Mouse (Mus musculus): ENCODE measurements around the gene Patl2.

Patl2 gene

DNA sequence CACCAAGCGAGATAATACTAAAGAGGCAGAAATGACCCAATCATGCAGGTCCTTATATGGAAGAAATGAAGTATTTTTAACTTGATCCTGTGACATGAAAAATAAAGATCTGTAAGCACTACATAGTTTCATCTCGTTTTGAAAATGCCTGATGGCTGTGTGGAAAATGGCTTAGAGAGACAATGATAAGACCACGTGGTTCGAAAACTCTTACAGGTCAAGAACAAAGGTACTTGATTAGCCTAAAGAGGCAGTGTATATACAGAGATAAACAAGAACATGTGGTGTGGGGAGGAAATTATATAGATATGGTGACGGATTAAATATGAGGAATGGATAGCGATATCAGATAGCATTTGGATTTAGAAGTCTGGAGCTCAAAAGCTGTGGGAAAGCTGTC is 14.7 kb downstream of the Patl2 start:
- no peak for DNase-seq

DNA sequence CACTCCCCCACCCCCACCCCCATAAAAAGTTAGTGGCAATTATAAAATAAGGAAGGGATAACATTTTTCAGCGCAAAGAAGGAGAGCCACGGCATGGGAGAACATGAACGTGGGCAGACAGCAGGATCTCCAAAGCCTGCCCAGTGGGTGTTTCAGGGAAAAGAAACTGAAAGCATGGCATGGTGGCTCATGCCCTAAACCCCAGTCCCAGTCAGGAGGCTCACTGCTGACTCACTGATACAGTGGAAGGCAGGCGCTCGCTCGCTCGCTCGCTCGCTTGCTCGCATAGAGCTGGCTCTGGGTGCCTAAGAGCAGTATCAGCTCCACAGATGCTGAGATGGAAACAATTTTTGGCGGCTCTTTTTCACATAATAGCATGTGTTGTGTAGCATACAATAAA is 21.7 kb downstream of the Patl2 start:
- DNase-seq = no peak

DNA sequence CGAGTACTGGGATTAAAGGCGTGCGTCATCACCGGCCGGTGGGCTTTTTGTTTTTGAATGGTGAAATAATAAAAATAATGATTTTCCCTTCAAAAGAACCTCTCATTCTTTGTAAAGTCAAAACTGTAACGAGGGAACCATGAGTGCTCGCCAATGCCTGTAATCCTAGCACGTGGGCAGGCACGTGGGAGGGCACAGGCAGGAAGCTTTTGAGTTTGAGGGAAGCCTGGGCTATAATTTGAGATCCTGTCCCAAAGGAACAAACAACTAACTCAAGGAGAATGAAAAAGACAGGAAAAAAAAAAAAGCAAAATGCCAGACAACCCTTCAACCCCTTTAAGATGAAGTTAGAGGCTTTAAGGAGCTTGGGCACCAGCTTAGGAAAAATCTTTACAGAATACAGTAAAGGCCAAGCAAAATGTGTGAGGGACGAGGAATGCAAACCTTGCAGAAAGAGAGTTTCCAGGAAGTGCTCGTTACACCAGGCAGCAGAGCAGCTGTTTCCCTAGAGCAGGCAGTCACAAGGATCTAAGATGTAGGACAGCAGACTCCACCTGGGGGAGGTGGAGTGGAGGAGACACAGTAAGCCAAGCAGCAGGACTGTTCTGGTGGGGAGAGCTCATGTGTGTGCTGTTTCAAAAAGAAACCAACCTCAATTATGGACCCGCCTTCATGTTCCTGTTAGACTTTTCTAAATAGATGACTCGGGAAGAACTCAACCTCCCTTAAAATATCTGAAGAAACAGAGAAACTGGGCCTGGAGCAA is 22.4 kb downstream of the Patl2 start:
- no peak for DNase-seq

DNA sequence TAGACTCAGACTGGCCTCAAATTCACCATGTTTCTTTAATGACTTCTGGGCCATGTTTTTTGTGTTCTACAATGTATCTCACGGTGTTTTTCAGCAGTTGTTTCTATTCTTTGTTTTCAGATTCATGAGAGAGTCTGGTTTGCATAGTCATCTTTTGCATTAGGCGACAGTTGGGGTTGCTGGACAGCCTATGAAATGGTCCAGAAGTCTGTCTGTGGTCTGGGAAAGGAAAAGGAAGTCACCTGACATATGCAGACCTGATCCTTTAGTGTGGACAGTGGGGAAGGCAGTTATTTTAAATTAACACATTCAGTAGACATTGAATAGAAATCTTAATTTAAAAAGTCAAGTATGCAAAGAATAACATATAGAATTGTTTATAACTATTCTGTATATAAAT is 23.5 kb downstream of the Patl2 start:
- DNase-seq = no peak

DNA sequence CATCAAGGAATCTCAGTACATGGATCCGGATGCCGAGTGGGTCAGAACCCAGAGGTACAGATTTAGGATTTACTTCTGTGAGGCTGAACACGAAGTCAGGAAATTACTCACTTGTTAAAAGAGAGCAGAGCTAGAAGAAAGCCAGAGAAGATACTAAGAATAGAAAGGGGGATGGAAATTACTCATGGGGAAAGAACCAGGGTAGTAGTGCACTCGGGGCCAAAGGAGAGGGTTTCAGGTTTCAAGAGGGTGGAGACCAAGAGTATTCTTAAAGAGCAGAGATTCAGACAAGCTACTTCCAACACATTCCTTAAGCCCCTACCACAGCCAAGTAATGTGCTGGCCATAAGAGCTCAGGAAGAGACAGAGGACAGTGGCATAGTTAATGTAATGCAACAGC is 24.4 kb downstream of the Patl2 start:
- no peak for DNase-seq

GRCm38 (mm10) chr2:122160680-122161079 is 25.3 kb downstream of the Patl2 start, which contains the start of gene Trim69:
Gene Trim69 (plus strand): TSS chr2:122160700.
- peak; percentile 73 for DNase-seq

DNA sequence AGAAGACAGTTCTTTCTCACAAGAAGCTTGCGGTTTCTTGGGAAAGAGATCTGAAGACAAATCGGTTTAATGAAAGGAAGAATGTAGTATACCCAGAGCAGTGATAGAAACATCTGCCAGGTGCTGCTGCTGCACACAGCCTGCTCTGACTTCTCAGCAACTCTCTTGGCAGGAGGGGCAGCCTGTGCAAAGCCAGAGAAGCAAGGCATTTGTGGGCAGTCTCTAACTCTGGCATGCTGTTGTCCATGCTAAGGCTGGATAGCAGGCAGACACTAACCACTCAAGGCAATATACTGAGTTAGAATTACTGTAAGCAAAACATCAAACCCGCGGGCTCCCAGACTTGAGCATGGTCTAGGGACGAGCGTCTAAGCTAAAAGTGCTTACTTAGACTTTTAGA is 26.3 kb downstream of the Patl2 start:
- no peak for DNase-seq

DNA sequence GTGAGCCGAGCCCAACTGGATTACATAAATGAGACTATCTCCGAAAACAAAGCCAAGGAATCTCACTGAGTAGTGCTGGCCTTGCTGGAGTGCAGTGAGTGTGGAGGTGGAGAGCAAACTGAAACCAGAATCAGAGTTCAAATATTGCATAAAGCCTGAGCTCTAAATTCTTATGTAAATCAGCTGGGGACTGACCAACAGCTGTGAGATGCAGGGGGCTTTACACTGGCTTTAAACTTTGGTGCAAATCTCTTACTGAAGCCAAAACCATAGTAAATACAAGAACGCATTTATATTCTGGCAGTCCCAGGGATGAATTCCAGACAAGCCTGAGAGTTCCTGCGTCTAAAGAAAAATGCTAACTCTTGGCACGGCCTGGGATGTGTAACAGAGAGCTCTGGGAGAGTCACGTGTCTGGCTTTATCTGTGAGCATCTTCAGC is 27.6 kb downstream of the Patl2 start:
- no peak for DNase-seq

GRCm38 (mm10) chr2:122157561-122157960 is 28.4 kb downstream of the Patl2 start:
- DNase-seq = no peak

GRCm38 (mm10) chr2:122156051-122156700 is 29.8 kb downstream of the Patl2 start:
- no peak for DNase-seq

DNA sequence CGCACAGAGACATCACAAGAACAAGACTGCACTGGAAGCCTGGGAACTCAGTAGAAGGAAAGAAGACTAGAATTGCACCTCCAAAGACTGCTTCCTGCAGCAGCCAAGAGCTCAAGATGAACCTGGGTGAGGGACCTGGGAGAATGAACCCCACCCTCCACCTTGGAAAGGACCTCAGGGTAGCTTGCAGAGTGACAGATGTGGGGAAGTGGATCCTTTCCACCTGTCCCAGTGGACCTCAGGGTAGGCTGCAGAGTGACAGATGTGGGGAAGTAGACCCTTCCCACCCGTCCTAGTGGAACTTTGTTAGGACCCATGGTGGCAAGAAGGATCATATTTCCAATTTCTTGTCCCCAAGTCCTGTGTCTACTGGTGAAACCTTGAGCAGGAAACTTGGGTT is 30.7 kb downstream of the Patl2 start:
- DNase-seq = no peak

DNA sequence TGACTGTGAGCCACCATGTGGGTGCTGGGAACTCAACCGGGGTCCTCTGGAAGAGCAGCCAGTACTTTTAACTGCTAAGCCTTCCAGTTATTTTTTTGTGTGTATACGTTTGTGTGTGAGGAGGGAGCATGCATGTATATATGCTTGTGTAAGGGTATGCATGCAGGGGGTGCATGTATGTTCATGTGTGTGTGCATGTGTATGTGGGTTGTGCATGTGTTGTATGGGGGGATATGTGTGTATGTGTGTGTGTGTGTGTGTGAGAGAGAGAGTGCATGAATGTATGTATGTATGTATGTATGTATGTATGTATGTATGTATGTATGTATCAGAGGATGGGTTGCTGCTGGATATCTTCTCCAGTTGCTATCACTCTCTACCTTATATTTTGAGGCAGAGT is 31.5 kb downstream of the Patl2 start:
- DNase-seq = no peak

- DNase-seq = no peak
These were observed 32.2 kb downstream of the Patl2 start for GRCm38 (mm10) chr2:122153681-122154365.

- no peak for DNase-seq
These were observed 33.1 kb downstream of the Patl2 start for GRCm38 (mm10) chr2:122152850-122153249.

- no peak for DNase-seq
These were observed 34.8 kb downstream of the Patl2 start for GRCm38 (mm10) chr2:122151221-122151620.

DNA sequence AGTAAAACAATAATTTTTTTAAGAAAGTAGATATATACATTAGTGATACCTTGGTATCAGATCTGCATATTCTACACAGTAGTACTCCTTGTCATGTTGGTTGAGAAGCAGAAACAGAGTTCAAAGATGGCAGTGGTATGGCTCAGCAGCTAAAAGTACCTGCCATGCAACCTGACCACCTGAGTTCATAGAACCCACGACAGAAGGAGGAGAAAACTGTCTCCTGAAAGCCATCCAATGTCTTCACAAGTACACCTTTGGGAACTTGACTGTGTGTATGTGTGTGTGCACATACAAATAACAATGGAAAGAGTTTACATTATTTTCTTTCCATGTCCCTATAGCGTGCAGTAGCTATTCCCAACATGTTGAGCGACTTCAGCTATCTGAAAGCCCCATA is 36.3 kb downstream of the Patl2 start:
- DNase-seq = no peak

DNA sequence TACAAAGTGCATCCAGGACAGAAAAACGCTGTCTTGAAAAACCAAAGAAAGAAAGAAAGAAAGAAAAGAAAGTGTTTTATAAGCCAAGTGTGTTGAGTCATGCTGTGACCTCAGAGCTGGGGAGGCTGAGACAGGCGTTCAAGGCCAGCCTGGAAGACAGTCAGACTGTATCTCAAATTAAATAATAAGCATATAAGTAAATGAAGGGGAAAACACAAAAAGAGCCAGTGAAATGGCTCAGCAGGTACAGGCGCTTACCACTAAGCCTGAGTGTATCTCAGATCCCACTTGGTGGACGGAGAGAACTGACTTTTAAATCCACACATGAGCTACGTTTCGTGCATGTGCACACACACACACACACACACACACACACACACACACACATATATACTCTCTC is 36.7 kb downstream of the Patl2 start:
- DNase-seq = no peak

DNA sequence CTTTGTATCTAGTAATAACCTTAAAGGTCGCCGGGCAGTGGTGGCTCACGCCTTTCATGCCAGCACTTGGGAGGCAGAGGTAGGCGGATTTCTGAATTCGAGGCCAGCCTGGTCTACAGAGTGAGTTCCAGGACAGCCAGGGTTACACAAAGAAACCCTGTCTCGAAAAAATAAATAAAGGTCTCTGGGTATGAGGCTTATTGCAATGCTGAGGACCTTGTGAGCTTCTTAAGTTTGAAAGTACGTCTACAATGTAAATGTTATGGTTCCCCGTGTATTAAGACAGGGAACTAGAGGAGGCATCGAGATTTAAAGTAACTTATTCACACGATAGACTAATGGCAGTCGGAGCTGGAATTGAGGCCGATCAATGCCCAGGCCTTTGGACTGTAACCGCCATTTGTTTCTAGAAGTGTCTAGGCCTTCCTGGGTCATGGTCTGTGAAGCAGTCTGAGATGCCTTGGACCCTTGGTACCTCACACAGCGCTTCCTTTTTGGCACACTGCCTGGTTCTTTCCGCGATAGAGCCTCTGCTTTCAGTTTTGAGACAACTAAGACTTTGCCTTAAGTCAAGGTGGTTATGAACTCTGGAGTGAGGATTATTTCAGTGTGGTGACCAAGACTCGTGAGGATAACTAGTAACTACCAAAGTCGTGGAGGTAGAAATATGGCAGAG is 37.6 kb downstream of the Patl2 start:
- DNase-seq = peak; percentile 81

GRCm38 (mm10) chr2:122147508-122148241 is 38.3 kb downstream of the Patl2 start, which contains the start of gene B2m:
Gene B2m (plus strand): TSS chr2:122147686.
- peak; percentile 96 for DNase-seq

DNA sequence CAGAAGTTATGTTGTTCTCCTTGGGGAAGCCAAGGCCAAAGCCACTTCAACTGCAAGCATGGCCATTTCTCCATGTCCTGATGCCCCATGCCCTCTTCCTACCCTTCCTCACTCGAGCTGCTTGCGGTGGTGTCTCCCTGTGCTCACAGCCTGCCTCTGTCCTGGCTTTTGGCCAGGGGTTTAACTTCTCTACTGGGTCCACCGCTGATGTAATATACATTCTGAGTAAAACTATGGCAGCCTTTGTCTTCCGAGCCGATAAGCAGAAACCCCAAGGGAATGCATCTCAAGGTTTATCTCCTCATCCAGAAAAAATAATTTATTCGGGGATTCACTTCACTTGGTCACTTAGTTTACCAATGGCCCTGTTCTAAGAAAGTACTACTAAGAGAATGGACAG is 39.3 kb downstream of the Patl2 start:
- peak; percentile 14 for DNase-seq

- no peak for DNase-seq
These were observed 40.2 kb downstream of the Patl2 start for GRCm38 (mm10) chr2:122145756-122146155.

DNA sequence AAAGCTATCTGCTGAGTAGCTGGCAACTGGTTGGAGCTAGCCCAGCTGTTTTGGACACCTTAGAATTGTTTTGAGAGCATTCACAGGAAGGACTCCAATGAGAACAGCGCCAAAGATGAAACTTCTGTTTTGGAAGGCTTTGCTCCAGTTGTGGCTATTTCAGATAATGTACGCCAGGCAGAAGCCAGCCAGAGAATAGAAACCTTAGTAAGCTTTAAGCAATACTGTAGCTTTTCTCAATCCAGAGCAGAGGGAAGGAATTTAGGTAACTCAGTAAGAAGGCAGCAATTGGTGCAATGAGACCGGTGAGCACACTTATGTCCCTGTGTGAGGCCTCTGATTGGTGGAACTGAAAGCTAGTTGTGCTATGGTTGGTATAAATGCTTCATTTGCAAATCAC is 42.9 kb downstream of the Patl2 start:
- no peak for DNase-seq
